Comparison of ENCODE assay signal across 12 mouse cellular contexts in the genomic region with DNA sequence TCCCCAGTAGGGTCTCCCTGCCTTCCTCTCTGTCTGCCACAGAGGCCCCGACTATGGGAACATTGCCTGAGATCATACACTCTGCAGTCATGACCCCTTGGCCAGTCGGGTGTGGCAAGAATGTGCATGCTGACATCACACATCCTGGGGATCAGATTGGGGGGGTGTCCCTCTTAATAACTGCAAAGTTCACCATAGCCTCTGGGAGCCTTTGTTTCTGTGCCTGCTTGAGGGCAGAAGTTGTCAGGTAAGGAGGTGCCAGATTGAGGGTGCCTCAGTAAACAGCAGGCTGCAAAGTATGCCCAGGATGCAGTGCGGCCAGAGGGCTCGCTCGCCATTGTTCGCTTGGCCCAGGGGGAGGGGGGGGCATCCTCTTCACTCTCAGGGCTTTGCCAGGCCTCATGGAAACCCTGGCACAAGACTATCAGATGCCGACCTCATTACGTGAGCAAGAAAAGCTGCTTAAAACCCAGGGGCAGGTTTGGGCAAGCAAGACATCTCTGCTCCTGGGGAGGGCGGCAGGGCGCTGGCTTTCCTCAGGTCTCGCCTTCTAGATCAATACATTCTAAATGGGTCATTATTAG. TPM values are rescaled to one million over a fixed set of nuclear protein-coding genes. Genes with fewer than 3 reads are reported as not detected.
DNase-seq lines count a peak whose midpoint lies in the region; ATAC-seq lines count a peak whose summit lies in the region.
"Had no signal": no experiment of that assay in that cellular context is flagged by ENCODE, and none has a peak within 500 bp of the region (broad histone marks: within the 10 kb centered on the region; RNA-seq: fewer than 3 reads in every experiment).

No protein-coding gene starts in this region.

- H3K4me3 ChIP-seq in heart, embryonic 12.5 days: no peak overlapping the region
- H3K4me3 ChIP-seq in embryonic facial prominence, embryonic 15.5 days (replicated peaks): no peak overlapping the region
- H3K4me3 ChIP-seq in limb, embryonic 15.5 days: no peak overlapping the region
- H3K4me3 ChIP-seq: heart, embryonic 15.5 days; midbrain, embryonic 12.5 days had no signal

- ATAC-seq in heart, embryonic 12.5 days (ENCODE audit: insufficient number of reproducible peaks, low FRiP score): no peak
- ATAC-seq in embryonic facial prominence, embryonic 15.5 days (ENCODE audit: insufficient number of reproducible peaks, low FRiP score, low TSS enrichment, low read depth): no peak
- no peak for ATAC-seq in limb, embryonic 15.5 days (ENCODE audit: insufficient number of reproducible peaks, low FRiP score, low TSS enrichment, low read depth)

- H3K36me3 ChIP-seq in heart, embryonic 12.5 days: no peaks in the 10 kb centered on the region
- H3K36me3 ChIP-seq in embryonic facial prominence, embryonic 15.5 days: no peaks in the 10 kb centered on the region
- H3K36me3 ChIP-seq in limb, embryonic 15.5 days: no peaks in the 10 kb centered on the region
- H3K36me3 ChIP-seq: heart, embryonic 15.5 days; midbrain, embryonic 12.5 days had no signal

- peaks cover 29% of the 10 kb centered on the region for H3K4me1 ChIP-seq in heart, embryonic 12.5 days (replicated peaks)
- H3K4me1 ChIP-seq in embryonic facial prominence, embryonic 15.5 days: peaks cover 67% of the 10 kb centered on the region
- peaks cover 71% of the 10 kb centered on the region for H3K4me1 ChIP-seq in limb, embryonic 15.5 days

- no peak overlapping the region for H3K27ac ChIP-seq in heart, embryonic 12.5 days (ENCODE audit: poor library complexity, severe bottlenecking)
- peak overlapping the region; percentile 82 for H3K27ac ChIP-seq in embryonic facial prominence, embryonic 15.5 days (replicated peaks)
- peak overlapping the region; percentile 48 for H3K27ac ChIP-seq in limb, embryonic 15.5 days
- H3K27ac ChIP-seq: heart, embryonic 15.5 days; liver, embryonic 14.5 days; midbrain, embryonic 12.5 days had no signal

- peaks cover 53% of the 10 kb centered on the region for H3K27me3 ChIP-seq in heart, embryonic 12.5 days (replicated peaks)
- H3K27me3 ChIP-seq in embryonic facial prominence, embryonic 15.5 days: peaks cover 3% of the 10 kb centered on the region; the same call in 1 of the 2 replicates
- H3K27me3 ChIP-seq in limb, embryonic 15.5 days: no peaks in the 10 kb centered on the region

- 74% methylated on average over 11 of the region's 11 CpGs for WGBS in heart, embryonic 12.5 days
- 55% methylated on average over 11 of the region's 11 CpGs for WGBS in embryonic facial prominence, embryonic 15.5 days
- 68% methylated on average over 11 of the region's 11 CpGs for WGBS in limb, embryonic 15.5 days

- no peak overlapping the region for H3K4me2 ChIP-seq in heart, embryonic 12.5 days
- no peak overlapping the region for H3K4me2 ChIP-seq in embryonic facial prominence, embryonic 15.5 days (replicated peaks)
- no peak overlapping the region for H3K4me2 ChIP-seq in limb, embryonic 15.5 days
- H3K4me2 ChIP-seq: heart, embryonic 15.5 days; midbrain, embryonic 12.5 days had no signal

- H3K9me3 ChIP-seq in heart, embryonic 12.5 days (replicated peaks): no peaks in the 10 kb centered on the region
- H3K9me3 ChIP-seq in embryonic facial prominence, embryonic 15.5 days (replicated peaks): no peaks in the 10 kb centered on the region
- no peaks in the 10 kb centered on the region for H3K9me3 ChIP-seq in limb, embryonic 15.5 days
- H3K9me3 ChIP-seq: heart, embryonic 15.5 days; midbrain, embryonic 12.5 days had no signal

- no peak overlapping the region for H3K9ac ChIP-seq in heart, embryonic 12.5 days
- H3K9ac ChIP-seq in embryonic facial prominence, embryonic 15.5 days: no peak overlapping the region
- H3K9ac ChIP-seq in limb, embryonic 15.5 days: no peak overlapping the region
- H3K9ac ChIP-seq: heart, embryonic 15.5 days; liver, embryonic 14.5 days; midbrain, embryonic 12.5 days had no signal

- DNase-seq in heart, adult 9 months (ENCODE audit: low spot score in 2 of 2): peak; percentile 45 to 50
- DNase-seq in 3T3-L1 (ENCODE audit: low read depth, low spot score): peak; percentile 68
- no peak for DNase-seq in cerebellum, postnatal 4 days (ENCODE audit: low spot score in 2 of 2)
- DNase-seq in cerebellum, adult 9-11 months: no peak
- no peak for DNase-seq in MN1 (ENCODE audit: low spot score)
- DNase-seq: cerebellum, postnatal 10 days had no signal

RNA-seq across cellular contexts. Expression of a gene that starts 9.4 kb away (rescaled TPM):
- polyA plus RNA-seq in heart, embryonic 12.5 days (2016; fragmentation: Nextera tagmentation; extraction: Ambion mirVana): 0.95 and 0.96 TPM in 2 replicates
- 14.6 and 15.0 TPM in 2 replicates for polyA plus RNA-seq in embryonic facial prominence, embryonic 15.5 days (2015; fragmentation: Nextera tagmentation; extraction: Ambion mirVana)
- 14.8 and 16.2 TPM in 2 replicates for polyA plus RNA-seq in limb, embryonic 15.5 days (2015; fragmentation: Nextera tagmentation; extraction: Ambion mirVana)

RNA-seq across cellular contexts. Expression of a gene that starts 42.0 kb away (rescaled TPM):
- 55.3 and 56.5 TPM in 2 replicates for polyA plus RNA-seq in heart, embryonic 12.5 days (2016; fragmentation: Nextera tagmentation; extraction: Ambion mirVana)
- 287 and 358 TPM in 2 replicates for polyA plus RNA-seq in embryonic facial prominence, embryonic 15.5 days (2015; fragmentation: Nextera tagmentation; extraction: Ambion mirVana)
- 688 and 696 TPM in 2 replicates for polyA plus RNA-seq in limb, embryonic 15.5 days (2015; fragmentation: Nextera tagmentation; extraction: Ambion mirVana)

RNA-seq across cellular contexts. Expression of a gene that starts 58.7 kb away (rescaled TPM):
- polyA plus RNA-seq in heart, embryonic 12.5 days (2016; fragmentation: Nextera tagmentation; extraction: Ambion mirVana): 9.1 and 9.4 TPM in 2 replicates
- polyA plus RNA-seq in embryonic facial prominence, embryonic 15.5 days (2015; fragmentation: Nextera tagmentation; extraction: Ambion mirVana): 16.3 and 17.4 TPM in 2 replicates
- polyA plus RNA-seq in limb, embryonic 15.5 days (2015; fragmentation: Nextera tagmentation; extraction: Ambion mirVana): 12.8 and 15.1 TPM in 2 replicates

Comparison
In these comparisons a context has a peak if more than half of its experiments do, and no peak if none do; other contexts are left out.
1. DNase-seq: peak in heart, adult 9 months (2 of 2) and 3T3-L1 (single experiment); none in cerebellum, postnatal 4 days (0 of 2), cerebellum, adult 9-11 months (single experiment) and MN1 (single experiment).